Mouse (Mus musculus) kidney, adult 2 months (tissue): ENCODE measurements around the gene Man2a1.

Experiments
- CTCF ChIP-seq: fragments of 200-500 bp; conservative IDR thresholded peaks from 2 replicates; pipeline ENCODE4 v1.5.1; 2011; ENCODE audit warnings: low read depth, mild to moderate bottlenecking, control low read depth, low read length, moderate library complexity, mixed read lengths; ENCODE audit not compliant: insufficient read depth, insufficient read length
- POLR2A ChIP-seq: fragments of 200-500 bp; IDR thresholded peaks from one replicate; pipeline ENCODE4 v1.6.1; 2011; ENCODE audit warnings: low read depth, low read length, control low read depth

GRCm38 (mm10) chr17:64608923-64609598 is 8.5 kb downstream of the Man2a1 start:
- no peak for TF ChIP-seq CTCF
- no peak for TF ChIP-seq POLR2A
